Mouse (Mus musculus): ENCODE data around the gene Lce3b. TPM values are rescaled to one million over a fixed set of nuclear protein-coding genes. Genes with fewer than 3 reads are reported as not detected.

The Lce3b gene
- polyA plus RNA-seq (2012; rRNA removed; ENCODE audit: low replicate concordance), result not detected in 2 replicates

GRCm38 (mm10) chr3:92932679-92933078 lies at the start of gene Lce3b:
TSS of gene Lce3b (plus strand) at chr3:92932979.

GRCm38 (mm10) chr3:92926130-92926529 lies 6.6 kb upstream of the Lce3b start, which contains the start of gene Lce3a:
TSS of gene Lce3a (minus strand) at chr3:92926230.

GRCm38 (mm10) chr3:92944186-92944585 lies 11.4 kb downstream of the Lce3b start, which contains the start of gene Lce3c:
TSS of gene Lce3c (plus strand) at chr3:92944486.

GRCm38 (mm10) chr3:92957090-92957489 lies 24.3 kb downstream of the Lce3b start, which contains the start of gene Lce3d:
TSS of gene Lce3d (plus strand) at chr3:92957390.

GRCm38 (mm10) chr3:92966761-92967160 lies 34.0 kb downstream of the Lce3b start, which contains the start of gene Lce3e:
TSS of gene Lce3e (plus strand) at chr3:92967061.

Other genes with a start within 250 kb of the Lce3b start
- not detected in 2 replicates for gene Lce1d, start 245.8 kb upstream of the Lce3b start, polyA plus RNA-seq (2012; rRNA removed; ENCODE audit: low replicate concordance)
- gene Lce1e, start 223.9 kb upstream of the Lce3b start, polyA plus RNA-seq (2012; rRNA removed; ENCODE audit: low replicate concordance), result not detected in 2 replicates
- 0.21 TPM in 1 of 2 replicates, not detected in the other for gene Lce1f, start 212.6 kb upstream of the Lce3b start, polyA plus RNA-seq (2012; rRNA removed; ENCODE audit: low replicate concordance)
- not detected in 2 replicates for gene Gm38119, start 193.9 kb upstream of the Lce3b start, polyA plus RNA-seq (2012; rRNA removed; ENCODE audit: low replicate concordance)
- not detected in 2 replicates for gene Lce1g, start 180.6 kb upstream of the Lce3b start, polyA plus RNA-seq (2012; rRNA removed; ENCODE audit: low replicate concordance)
- gene Lce1h, start 167.9 kb upstream of the Lce3b start, polyA plus RNA-seq (2012; rRNA removed; ENCODE audit: low replicate concordance), result not detected in 2 replicates
- not detected in 2 replicates for gene Lce1i, start 154.1 kb upstream of the Lce3b start, polyA plus RNA-seq (2012; rRNA removed; ENCODE audit: low replicate concordance)
- not detected in 2 replicates for gene Lce1j, start 142.5 kb upstream of the Lce3b start, polyA plus RNA-seq (2012; rRNA removed; ENCODE audit: low replicate concordance)
- not detected in 2 replicates for gene Lce1k, start 125.1 kb upstream of the Lce3b start, polyA plus RNA-seq (2012; rRNA removed; ENCODE audit: low replicate concordance)
- not detected in 2 replicates for gene Kprp, start 105.7 kb upstream of the Lce3b start, polyA plus RNA-seq (2012; rRNA removed; ENCODE audit: low replicate concordance)
- gene Lce1l, start 81.7 kb upstream of the Lce3b start, polyA plus RNA-seq (2012; rRNA removed; ENCODE audit: low replicate concordance), result not detected in 2 replicates
- gene 2310050C09Rik, start 62.8 kb upstream of the Lce3b start, polyA plus RNA-seq (2012; rRNA removed; ENCODE audit: low replicate concordance), result not detected in 2 replicates
- gene Lce3a, start 6.7 kb upstream of the Lce3b start, polyA plus RNA-seq (2012; rRNA removed; ENCODE audit: low replicate concordance), result not detected in 2 replicates
- gene Lce3c, start 11.5 kb downstream of the Lce3b start, polyA plus RNA-seq (2012; rRNA removed; ENCODE audit: low replicate concordance), result not detected in 2 replicates
- gene Lce3d, start 24.4 kb downstream of the Lce3b start, polyA plus RNA-seq (2012; rRNA removed; ENCODE audit: low replicate concordance), result not detected in 2 replicates
- gene Lce3e, start 34.1 kb downstream of the Lce3b start, polyA plus RNA-seq (2012; rRNA removed; ENCODE audit: low replicate concordance), result not detected in 2 replicates
- not detected in 2 replicates for gene Lce3f, start 59.2 kb downstream of the Lce3b start, polyA plus RNA-seq (2012; rRNA removed; ENCODE audit: low replicate concordance)
- gene Crct1, start 82.7 kb downstream of the Lce3b start, polyA plus RNA-seq (2012; rRNA removed; ENCODE audit: low replicate concordance), result 0.17 TPM in 1 of 2 replicates, not detected in the other
- not detected in 2 replicates for gene Lce1m, start 86.1 kb downstream of the Lce3b start, polyA plus RNA-seq (2012; rRNA removed; ENCODE audit: low replicate concordance)
- gene Gm4858, start 135.8 kb downstream of the Lce3b start, polyA plus RNA-seq (2012; rRNA removed; ENCODE audit: low replicate concordance), result not detected in 2 replicates
- gene Crnn, start 211.8 kb downstream of the Lce3b start, polyA plus RNA-seq (2012; rRNA removed; ENCODE audit: low replicate concordance), result not detected in 2 replicates

Measured in duodenum, adult 2 months (tissue).